Mouse (Mus musculus) heart, embryonic 14.5 days (tissue): Measurements from ENCODE around the gene Dnajc11. TPM values are rescaled to one million over a fixed set of nuclear protein-coding genes. Genes with fewer than 3 reads are reported as not detected.
A peak's percentile ranks its signal among the peaks of the same experiment; 100 is the strongest.

Experiments
- ATAC-seq: fragments of 200-750 bp; cut with Nextera tagmentation; 2 replicates; pipeline ENCODE4 v1.8.0; 2017; ENCODE audit warnings: low read depth, moderate TSS enrichment; ENCODE audit not compliant: insufficient number of reproducible peaks, insufficient read depth, low FRiP score
- H3K27ac ChIP-seq, 2 experiments: fragments of 200-500 bp in 1 of 2; fragments of 300-500 bp in 1 of 2; sonication (generic) in 1 of 2; replicated peaks in 1 of 2; 2 replicates each; pipeline ENCODE4 v1.5.1; 2012 to 2014; ENCODE audit warnings: low read depth in 2 of 2, low read length in 2 of 2, control low read depth in 1 of 2, mild to moderate bottlenecking in 1 of 2, mixed read lengths in 1 of 2; ENCODE audit not compliant: control insufficient read depth in 1 of 2, insufficient read depth in 1 of 2
- H3K27me3 ChIP-seq: fragments of 300-500 bp; sonication (generic); 2 replicates; pipeline ENCODE4 v1.6.1; 2014; ENCODE audit warnings: mild to moderate bottlenecking, low read length, control low read depth; ENCODE audit not compliant: control insufficient read depth, insufficient read depth
- H3K36me3 ChIP-seq: fragments of 300-500 bp; sonication (generic); 2 replicates; pipeline ENCODE4 v1.6.1; 2014; ENCODE audit warnings: mild to moderate bottlenecking, control low read depth, low read length, mixed read lengths; ENCODE audit not compliant: control insufficient read depth, insufficient read depth
- H3K4me1 ChIP-seq, 2 experiments: fragments of 200-500 bp in 1 of 2; fragments of 300-500 bp in 1 of 2; sonication (generic) in 1 of 2; 2 replicates each; pipeline ENCODE4 v1.6.1; 2012 to 2014; ENCODE audit warnings: low read length in 2 of 2, control low read depth in 1 of 2, mixed read lengths in 1 of 2; ENCODE audit not compliant: control insufficient read depth in 2 of 2, insufficient read depth in 2 of 2
- H3K4me2 ChIP-seq: fragments of 300-500 bp; sonication (generic); 2 replicates; pipeline ENCODE4 v1.6.1; 2014; ENCODE audit warnings: mild to moderate bottlenecking, low read length
- H3K4me3 ChIP-seq, 2 experiments: fragments of 200-500 bp in 1 of 2; fragments of 300-500 bp in 1 of 2; sonication (generic) in 1 of 2; 2 replicates each; pipeline ENCODE4 v1.5.1; 2012 to 2014; ENCODE audit warnings: low read length in 2 of 2, mild to moderate bottlenecking in 2 of 2, control low read depth in 1 of 2, low read depth in 1 of 2, moderate library complexity in 1 of 2; ENCODE audit not compliant: control insufficient read depth in 1 of 2, insufficient read depth in 1 of 2
- H3K9ac ChIP-seq: fragments of 300-500 bp; sonication (generic); 2 replicates; pipeline ENCODE4 v1.6.1; 2014; ENCODE audit warnings: mild to moderate bottlenecking, low read length
- H3K9me3 ChIP-seq: fragments of 300-500 bp; sonication (generic); 2 replicates; pipeline ENCODE4 v1.6.1; 2016; ENCODE audit warnings: low read length, control low read depth; ENCODE audit not compliant: control insufficient read depth
- WGBS: fragments of 180-500 bp; shearing (Covaris S2); extraction: QIAGEN DNeasy Blood & Tissue Kit; methylation state at CpG from one replicate; pipeline ENCODE4 v1.1.7; 2014; 5-methylcytosine and 5-hydroxymethylcytosine counted together
- polyA plus RNA-seq: library from polyadenylated mRNA; unstranded; fragments of >200 nt; fragmentation: Nextera tagmentation; extraction: Ambion mirVana; gene quantifications from 2 replicates; pipeline ENCODE4 v1.2.1, GENCODE M21; 2014

Gene Dnajc11
- polyA plus RNA-seq, 1 experiment from 2014 or later = 54.6 TPM

DNA sequence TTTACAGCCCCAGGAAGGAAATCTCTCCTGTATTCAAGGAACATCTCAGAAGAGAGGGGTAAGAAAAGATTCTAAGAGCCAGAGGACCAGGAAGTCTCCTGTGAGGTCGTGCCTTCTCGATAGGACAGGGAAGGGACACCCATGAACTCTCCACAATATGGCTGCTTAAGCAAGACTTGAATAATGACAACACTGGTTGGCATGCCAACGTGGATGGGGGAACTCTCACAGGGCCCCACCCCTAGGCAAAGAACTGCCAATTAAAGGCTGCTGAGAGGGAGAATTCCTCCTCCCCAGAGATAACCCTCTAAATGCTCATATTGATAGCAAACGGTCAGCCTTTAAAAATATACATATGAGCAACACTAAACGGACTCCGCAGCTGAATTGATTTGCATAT is 32.8 kb upstream of the Dnajc11 start:
- no peak overlapping the region for H3K4me3 ChIP-seq
- H3K27ac ChIP-seq = no peak overlapping the region
- WGBS = 74% methylated on average over 6 of the region's 6 CpGs
- no peak overlapping the region for H3K9ac ChIP-seq
- no peak for ATAC-seq
- H3K27me3 ChIP-seq = no peaks in the 10 kb centered on the region
- H3K4me2 ChIP-seq = no peak overlapping the region
- no peaks in the 10 kb centered on the region for H3K36me3 ChIP-seq
- peaks cover 2% of the 10 kb centered on the region; the same call in 1 of the 2 replicates for H3K9me3 ChIP-seq
- H3K4me1 ChIP-seq = peaks cover 22 to 26% of the 10 kb centered on the region in 2 experiments

DNA sequence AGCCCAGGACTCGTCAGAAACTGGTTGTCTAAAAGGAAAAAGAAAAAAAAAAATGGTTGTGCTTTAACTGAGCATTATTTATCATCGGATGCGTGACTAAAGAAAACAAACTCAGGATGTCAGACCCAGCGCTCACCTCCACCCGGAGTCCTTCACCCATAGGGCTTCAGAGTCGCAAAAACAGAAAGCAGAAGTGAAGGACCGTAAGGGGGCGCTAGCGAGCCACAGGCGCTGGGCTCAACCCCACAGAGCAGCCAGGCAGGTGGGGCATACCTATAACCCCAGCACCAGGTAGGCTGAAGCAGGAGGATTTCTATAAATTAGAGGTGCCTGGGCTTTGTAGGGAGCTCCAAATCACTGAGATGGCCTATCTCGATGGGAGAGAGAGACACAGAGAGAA is 32.1 kb upstream of the Dnajc11 start:
- Histone ChIP-seq H3K36me3 (no peaks in the 10 kb centered on the region), H3K4me1 (peaks cover 22 to 26% of the 10 kb centered on the region in 2 experiments), H3K27me3 (no peaks in the 10 kb centered on the region), H3K27ac (no peak overlapping the region), H3K9me3 (no peaks in the 10 kb centered on the region), H3K9ac (no peak overlapping the region), H3K4me3 (no peak overlapping the region), H3K4me2 (no peak overlapping the region)
- WGBS = 48% methylated on average over 11 of the region's 11 CpGs
- no peak for ATAC-seq

DNA sequence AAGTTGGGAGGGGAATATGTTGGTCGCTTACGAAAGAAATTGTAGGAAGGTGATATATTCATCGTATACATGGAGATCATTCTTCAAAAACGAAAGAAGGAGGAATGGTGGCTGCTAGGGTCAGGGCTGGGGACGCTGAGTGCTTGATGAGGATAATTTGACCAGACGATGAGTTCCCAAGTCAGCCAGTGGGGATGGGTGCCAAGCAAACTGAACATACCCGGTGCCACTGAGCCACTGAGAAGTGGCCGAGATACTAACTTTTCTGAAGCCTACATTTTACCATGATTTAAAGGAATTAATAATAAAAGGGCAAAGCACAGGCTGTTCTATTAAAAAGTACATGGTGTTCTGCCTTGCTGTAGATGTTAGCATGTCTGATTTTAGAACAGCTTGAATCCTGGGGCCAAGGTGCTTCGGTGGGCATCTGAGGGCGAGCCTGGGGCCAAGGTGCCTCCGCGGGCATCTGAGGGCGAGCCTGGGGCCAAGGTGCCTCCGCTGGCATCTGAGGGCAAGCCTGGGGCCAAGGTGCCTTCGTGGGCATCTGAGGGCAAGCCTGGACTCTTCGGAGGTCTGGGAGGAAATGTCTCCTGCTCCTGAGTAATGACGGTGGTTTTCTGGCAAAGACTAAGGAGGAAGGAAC is 31.3 kb upstream of the Dnajc11 start:
- no peak overlapping the region for H3K4me3 ChIP-seq
- no peaks in the 10 kb centered on the region for H3K27me3 ChIP-seq
- H3K9me3 ChIP-seq = no peaks in the 10 kb centered on the region
- WGBS = 74% methylated on average over 17 of the region's 17 CpGs
- peak overlapping the region; percentile 46; the same call in 1 of the 2 replicates for H3K4me2 ChIP-seq
- ATAC-seq = no peak
- H3K36me3 ChIP-seq = no peaks in the 10 kb centered on the region
- H3K4me1 ChIP-seq = peaks cover 22 to 26% of the 10 kb centered on the region in 2 experiments
- H3K9ac ChIP-seq = no peak overlapping the region
- H3K27ac ChIP-seq = peak overlapping the region in 1 of 2 experiments; percentile 62; a peak in 3 of 4 replicates

DNA sequence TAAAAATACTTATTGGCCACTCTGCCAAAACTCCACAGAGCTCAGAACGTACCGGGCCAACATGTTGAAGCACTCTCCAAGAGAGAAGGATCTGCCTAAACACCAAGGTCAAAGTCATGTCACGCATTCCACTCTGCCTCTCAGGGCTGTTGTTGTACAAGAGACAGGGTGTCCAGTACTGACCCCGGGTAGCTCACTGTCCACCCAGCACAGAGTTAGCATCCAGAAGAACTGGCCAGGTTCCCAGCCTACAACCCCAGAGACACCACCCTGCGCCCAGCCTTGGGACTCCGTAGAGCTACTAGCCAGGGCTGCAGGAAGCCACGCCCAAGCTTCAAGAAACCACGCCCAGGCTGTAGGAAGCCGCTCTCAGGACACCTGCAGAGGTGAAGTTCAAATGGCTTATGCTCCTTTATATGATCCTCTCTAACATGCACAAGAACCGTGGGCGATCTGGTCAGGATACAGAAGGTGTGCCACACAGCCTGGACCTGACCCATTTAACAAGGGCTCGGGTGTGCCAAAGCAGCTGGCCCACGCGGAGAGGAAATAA is 30.7 kb upstream of the Dnajc11 start:
- WGBS = 40% methylated on average over 14 of the region's 14 CpGs

GRCm38 (mm10) chr4:151904098-151904497 is 29.4 kb upstream of the Dnajc11 start:
- Histone ChIP-seq H3K27me3 (no peaks in the 10 kb centered on the region), H3K36me3 (no peaks in the 10 kb centered on the region), H3K4me1 (peaks cover 22 to 26% of the 10 kb centered on the region in 2 experiments), H3K27ac (no peak overlapping the region), H3K9ac (no peak overlapping the region), H3K4me3 (no peak overlapping the region), H3K4me2 (no peak overlapping the region), H3K9me3 (no peaks in the 10 kb centered on the region)
- peak; percentile 73; the same call in 1 of the 2 replicates for ATAC-seq
- WGBS = 15% methylated on average over 11 of the region's 11 CpGs

More for the DNA sequence above, 30.7 kb upstream of the Dnajc11 start:
- no peak overlapping the region for H3K9ac ChIP-seq
- peak; percentile 45; the same call in 1 of the 2 replicates for ATAC-seq
- H3K4me1 ChIP-seq = peaks cover 22 to 26% of the 10 kb centered on the region in 2 experiments
- H3K4me2 ChIP-seq = peak overlapping the region; percentile 46
- no peaks in the 10 kb centered on the region for H3K27me3 ChIP-seq
- H3K4me3 ChIP-seq = no peak overlapping the region
- H3K36me3 ChIP-seq = no peaks in the 10 kb centered on the region
- no peaks in the 10 kb centered on the region for H3K9me3 ChIP-seq
- peak overlapping the region; percentile 35 to 62; a peak in 3 of 4 replicates for H3K27ac ChIP-seq

DNA sequence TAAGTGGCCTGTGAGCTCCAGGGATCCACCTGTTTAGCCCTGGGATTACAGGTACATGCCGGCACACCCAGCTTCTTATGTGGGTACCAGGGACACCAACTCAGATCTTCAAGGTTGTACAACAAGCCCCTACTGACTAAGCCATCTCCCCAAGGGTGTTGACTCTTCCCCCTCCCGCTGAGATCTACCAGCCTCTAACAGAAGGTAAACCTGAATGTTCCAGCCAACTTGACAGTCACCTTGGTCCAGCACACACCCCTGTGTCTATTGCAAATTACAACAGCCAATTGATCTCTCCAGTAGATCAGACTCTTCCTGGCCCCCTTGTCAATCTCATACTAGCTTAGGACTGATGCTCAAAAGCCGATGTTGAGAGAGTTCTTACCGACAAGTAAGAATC is 27.9 kb upstream of the Dnajc11 start:
- no peak overlapping the region for H3K27ac ChIP-seq
- H3K4me3 ChIP-seq = no peak overlapping the region
- no peak for ATAC-seq
- H3K9me3 ChIP-seq = no peaks in the 10 kb centered on the region
- peaks cover 22 to 26% of the 10 kb centered on the region in 2 experiments for H3K4me1 ChIP-seq
- H3K27me3 ChIP-seq = no peaks in the 10 kb centered on the region
- no peak overlapping the region for H3K4me2 ChIP-seq
- 78% methylated on average over 4 of the region's 4 CpGs for WGBS
- no peaks in the 10 kb centered on the region for H3K36me3 ChIP-seq
- H3K9ac ChIP-seq = no peak overlapping the region

DNA sequence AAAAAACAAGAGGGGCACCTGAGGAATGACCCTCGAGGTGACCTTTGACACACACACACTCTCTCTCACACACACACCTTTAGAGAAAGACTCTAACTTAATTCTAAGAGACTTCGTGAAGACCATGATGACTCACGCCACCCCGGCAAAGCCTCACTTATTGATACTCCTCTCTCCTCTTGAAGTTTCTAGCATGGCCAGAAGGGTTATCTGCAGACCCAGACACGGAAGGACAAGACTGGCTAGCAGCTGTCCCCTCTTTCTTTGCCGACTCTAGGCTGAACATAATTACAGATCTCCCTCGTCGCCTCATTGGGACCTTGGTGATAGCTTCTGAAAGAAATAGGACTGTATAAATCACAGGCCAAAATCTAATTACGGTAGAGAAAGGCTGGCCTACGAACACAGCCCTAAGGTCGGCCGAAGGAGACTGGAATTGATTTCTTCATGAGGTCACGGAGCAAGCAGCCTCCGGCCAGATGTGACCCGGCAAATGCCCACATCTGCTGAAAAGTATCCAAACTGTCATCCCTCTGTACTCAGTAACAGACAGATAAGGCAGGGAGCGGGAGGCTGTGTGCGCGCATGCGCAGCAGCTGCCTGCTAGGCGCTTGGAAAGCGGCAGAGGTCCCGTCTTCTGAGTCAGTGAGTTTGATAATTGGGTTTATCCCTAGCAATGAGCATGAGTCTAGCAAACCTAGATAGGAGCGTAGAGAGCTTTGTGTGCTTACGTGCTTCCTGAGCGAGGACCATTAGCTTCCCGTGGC is 25.7 kb upstream of the Dnajc11 start:
- ATAC-seq = no peak
- WGBS = 67% methylated on average over 26 of the region's 26 CpGs
- no peak overlapping the region for H3K4me3 ChIP-seq

More for the DNA sequence above, 25.7 kb upstream of the Dnajc11 start:
- no peak overlapping the region for H3K27ac ChIP-seq
- no peaks in the 10 kb centered on the region for H3K9me3 ChIP-seq
- peak overlapping the region; percentile 30; the same call in 1 of the 2 replicates for H3K4me2 ChIP-seq
- no peaks in the 10 kb centered on the region for H3K27me3 ChIP-seq
- H3K9ac ChIP-seq = no peak overlapping the region
- H3K4me1 ChIP-seq = peaks cover 16 to 19% of the 10 kb centered on the region in 2 experiments
- no peaks in the 10 kb centered on the region for H3K36me3 ChIP-seq
